Mouse (Mus musculus): Measurements from ENCODE around the gene Rnf8. TPM values are rescaled to one million over a fixed set of nuclear protein-coding genes. Genes with fewer than 3 reads are reported as not detected.

The Rnf8 gene
- polyA plus RNA-seq, 1 experiment from 2014 or later: 63.7 TPM

GRCm38 (mm10) chr17:29615024-29615551, 498 bp downstream of the Rnf8 start:
- under 1% methylated on average over 43 of the region's 43 CpGs for WGBS
- peak overlapping the region; percentile 92 for H3K4me3 ChIP-seq (replicated peaks; ENCODE audit: low read length)
- peak; percentile 45; the same call in 1 of the 2 replicates for ATAC-seq (ENCODE audit: insufficient read depth, low FRiP score)
- no peaks in the 10 kb centered on the region for H3K36me3 ChIP-seq (ENCODE audit: control insufficient read depth, insufficient read depth, low read length)
- H3K9me3 ChIP-seq (replicated peaks; ENCODE audit: control insufficient read depth, low read length): no peaks in the 10 kb centered on the region
- peaks cover 23% of the 10 kb centered on the region for H3K4me1 ChIP-seq (ENCODE audit: control insufficient read depth, insufficient read depth, low read length)
- H3K9ac ChIP-seq (ENCODE audit: low read length): peak overlapping the region; percentile 99
- H3K4me2 ChIP-seq (ENCODE audit: low read depth, low read length): peak overlapping the region; percentile 90
- no peaks in the 10 kb centered on the region for H3K27me3 ChIP-seq (ENCODE audit: control insufficient read depth, insufficient read depth, low read length)
- peak overlapping the region; percentile 96 for H3K27ac ChIP-seq (ENCODE audit: low read length)

- Histone ChIP-seq H3K4me3 (replicated peaks; ENCODE audit: low read length) (peak overlapping the region; percentile 92), H3K9me3 (replicated peaks; ENCODE audit: control insufficient read depth, low read length) (no peaks in the 10 kb centered on the region), H3K36me3 (ENCODE audit: control insufficient read depth, insufficient read depth, low read length) (no peaks in the 10 kb centered on the region), H3K9ac (ENCODE audit: low read length) (peak overlapping the region; percentile 99), H3K4me2 (ENCODE audit: low read depth, low read length) (peak overlapping the region; percentile 90), H3K27me3 (ENCODE audit: control insufficient read depth, insufficient read depth, low read length) (no peaks in the 10 kb centered on the region), H3K27ac (ENCODE audit: low read length) (0 out of 2 replicates have a peak overlapping the region, but pooled peaks have one; percentile 96), H3K4me1 (ENCODE audit: control insufficient read depth, insufficient read depth, low read length) (peaks cover 23% of the 10 kb centered on the region)
- WGBS: 7% methylated on average over 4 of the region's 4 CpGs
- ATAC-seq (ENCODE audit: insufficient read depth, low FRiP score): no peak
Observed at GRCm38 (mm10) chr17:29615616-29616015, 1.0 kb downstream of the Rnf8 start.

- WGBS: 79% methylated on average over 3 of the region's 3 CpGs
- Histone ChIP-seq H3K36me3 (ENCODE audit: control insufficient read depth, insufficient read depth, low read length) (0 out of 2 replicates have a peak, but pooled peaks cover 5% of the 10 kb centered on the region), H3K9ac (ENCODE audit: low read length) (no peak overlapping the region), H3K4me2 (ENCODE audit: low read depth, low read length) (no peak overlapping the region), H3K4me3 (replicated peaks; ENCODE audit: low read length) (no peak overlapping the region), H3K4me1 (ENCODE audit: control insufficient read depth, insufficient read depth, low read length) (peaks cover 20% of the 10 kb centered on the region), H3K9me3 (replicated peaks; ENCODE audit: control insufficient read depth, low read length) (no peaks in the 10 kb centered on the region), H3K27me3 (ENCODE audit: control insufficient read depth, insufficient read depth, low read length) (no peaks in the 10 kb centered on the region), H3K27ac (ENCODE audit: low read length) (no peak overlapping the region)
- no peak for ATAC-seq (ENCODE audit: insufficient read depth, low FRiP score)
Observed at GRCm38 (mm10) chr17:29619231-29619630, 4.6 kb downstream of the Rnf8 start.

- Histone ChIP-seq H3K4me1 (ENCODE audit: control insufficient read depth, insufficient read depth, low read length) (no peaks in the 10 kb centered on the region), H3K9ac (ENCODE audit: low read length) (no peak overlapping the region), H3K27me3 (ENCODE audit: control insufficient read depth, insufficient read depth, low read length) (no peaks in the 10 kb centered on the region), H3K36me3 (ENCODE audit: control insufficient read depth, insufficient read depth, low read length) (0 out of 2 replicates have a peak, but pooled peaks cover 8% of the 10 kb centered on the region), H3K27ac (ENCODE audit: low read length) (no peak overlapping the region), H3K4me2 (ENCODE audit: low read depth, low read length) (no peak overlapping the region), H3K4me3 (replicated peaks; ENCODE audit: low read length) (no peak overlapping the region), H3K9me3 (replicated peaks; ENCODE audit: control insufficient read depth, low read length) (no peaks in the 10 kb centered on the region)
- no peak for ATAC-seq (ENCODE audit: insufficient read depth, low FRiP score)
- WGBS: 86% methylated on average over 8 of the region's 8 CpGs
Observed at GRCm38 (mm10) chr17:29623488-29623887, 8.9 kb downstream of the Rnf8 start.

GRCm38 (mm10) chr17:29627285-29627684, 12.7 kb downstream of the Rnf8 start:
- Histone ChIP-seq H3K27ac (ENCODE audit: low read length) (no peak overlapping the region), H3K9ac (ENCODE audit: low read length) (no peak overlapping the region), H3K36me3 (ENCODE audit: control insufficient read depth, insufficient read depth, low read length) (peaks cover 20% of the 10 kb centered on the region), H3K4me2 (ENCODE audit: low read depth, low read length) (no peak overlapping the region), H3K4me1 (ENCODE audit: control insufficient read depth, insufficient read depth, low read length) (no peaks in the 10 kb centered on the region), H3K27me3 (ENCODE audit: control insufficient read depth, insufficient read depth, low read length) (no peaks in the 10 kb centered on the region), H3K9me3 (replicated peaks; ENCODE audit: control insufficient read depth, low read length) (no peaks in the 10 kb centered on the region), H3K4me3 (replicated peaks; ENCODE audit: low read length) (no peak overlapping the region)
- 94% methylated on average over 9 of the region's 9 CpGs for WGBS
- no peak for ATAC-seq (ENCODE audit: insufficient read depth, low FRiP score)

GRCm38 (mm10) chr17:29628946-29629345, 14.4 kb downstream of the Rnf8 start:
- 83% methylated on average over 5 of the region's 5 CpGs for WGBS
- H3K4me2 ChIP-seq (ENCODE audit: low read depth, low read length): no peak overlapping the region
- no peaks in the 10 kb centered on the region for H3K4me1 ChIP-seq (ENCODE audit: control insufficient read depth, insufficient read depth, low read length)
- H3K27ac ChIP-seq (ENCODE audit: low read length): no peak overlapping the region
- ATAC-seq (ENCODE audit: insufficient read depth, low FRiP score): no peak
- H3K9ac ChIP-seq (ENCODE audit: low read length): no peak overlapping the region
- no peaks in the 10 kb centered on the region for H3K9me3 ChIP-seq (replicated peaks; ENCODE audit: control insufficient read depth, low read length)
- H3K4me3 ChIP-seq (replicated peaks; ENCODE audit: low read length): no peak overlapping the region
- no peaks in the 10 kb centered on the region for H3K27me3 ChIP-seq (ENCODE audit: control insufficient read depth, insufficient read depth, low read length)
- peaks cover 15% of the 10 kb centered on the region for H3K36me3 ChIP-seq (ENCODE audit: control insufficient read depth, insufficient read depth, low read length)

GRCm38 (mm10) chr17:29629620-29630019, 15.0 kb downstream of the Rnf8 start:
- no peak overlapping the region for H3K4me3 ChIP-seq (replicated peaks; ENCODE audit: low read length)
- 81% methylated on average over 5 of the region's 5 CpGs for WGBS
- no peak overlapping the region for H3K4me2 ChIP-seq (ENCODE audit: low read depth, low read length)
- H3K27me3 ChIP-seq (ENCODE audit: control insufficient read depth, insufficient read depth, low read length): no peaks in the 10 kb centered on the region
- peaks cover 15% of the 10 kb centered on the region for H3K36me3 ChIP-seq (ENCODE audit: control insufficient read depth, insufficient read depth, low read length)
- no peaks in the 10 kb centered on the region for H3K9me3 ChIP-seq (replicated peaks; ENCODE audit: control insufficient read depth, low read length)
- H3K27ac ChIP-seq (ENCODE audit: low read length): no peak overlapping the region
- no peak overlapping the region for H3K9ac ChIP-seq (ENCODE audit: low read length)
- no peaks in the 10 kb centered on the region for H3K4me1 ChIP-seq (ENCODE audit: control insufficient read depth, insufficient read depth, low read length)
- no peak for ATAC-seq (ENCODE audit: insufficient read depth, low FRiP score)

- H3K9ac ChIP-seq (ENCODE audit: low read length): no peak overlapping the region
- no peaks in the 10 kb centered on the region for H3K4me1 ChIP-seq (ENCODE audit: control insufficient read depth, insufficient read depth, low read length)
- peaks cover 18% of the 10 kb centered on the region for H3K36me3 ChIP-seq (ENCODE audit: control insufficient read depth, insufficient read depth, low read length)
- no peaks in the 10 kb centered on the region for H3K9me3 ChIP-seq (replicated peaks; ENCODE audit: control insufficient read depth, low read length)
- H3K27me3 ChIP-seq (ENCODE audit: control insufficient read depth, insufficient read depth, low read length): no peaks in the 10 kb centered on the region
- 94% methylated on average over 11 of the region's 11 CpGs for WGBS
- H3K27ac ChIP-seq (ENCODE audit: low read length): no peak overlapping the region
- H3K4me2 ChIP-seq (ENCODE audit: low read depth, low read length): no peak overlapping the region
- no peak overlapping the region for H3K4me3 ChIP-seq (replicated peaks; ENCODE audit: low read length)
- no peak for ATAC-seq (ENCODE audit: insufficient read depth, low FRiP score)
Observed at GRCm38 (mm10) chr17:29632312-29632711, 17.7 kb downstream of the Rnf8 start.

GRCm38 (mm10) chr17:29635492-29635891, 20.9 kb downstream of the Rnf8 start:
- H3K36me3 ChIP-seq (ENCODE audit: control insufficient read depth, insufficient read depth, low read length): peaks cover 20% of the 10 kb centered on the region

More at GRCm38 (mm10) chr17:29635492-29635891, 20.9 kb downstream of the Rnf8 start:
- Histone ChIP-seq H3K9me3 (replicated peaks; ENCODE audit: control insufficient read depth, low read length) (no peaks in the 10 kb centered on the region), H3K27me3 (ENCODE audit: control insufficient read depth, insufficient read depth, low read length) (no peaks in the 10 kb centered on the region), H3K27ac (ENCODE audit: low read length) (no peak overlapping the region), H3K4me1 (ENCODE audit: control insufficient read depth, insufficient read depth, low read length) (no peaks in the 10 kb centered on the region), H3K4me3 (replicated peaks; ENCODE audit: low read length) (no peak overlapping the region), H3K4me2 (ENCODE audit: low read depth, low read length) (no peak overlapping the region), H3K9ac (ENCODE audit: low read length) (no peak overlapping the region)
- 90% methylated on average over 8 of the region's 8 CpGs for WGBS
- no peak for ATAC-seq (ENCODE audit: insufficient read depth, low FRiP score)

Measured in stomach, embryonic 16.5 days (tissue).